Mouse (Mus musculus) heart, adult 2 months (tissue): ENCODE results near the gene Snrpa.

Source experiments
- CTCF ChIP-seq: fragments of 200-600 bp; IDR thresholded peaks from 2 replicates; pipeline ENCODE4 v1.8.1; 2022; ENCODE audit warnings: antibody characterized with exemption, mild to moderate bottlenecking, moderate library complexity
- EP300 ChIP-seq: fragments of 200-500 bp; IDR thresholded peaks from 2 replicates; pipeline ENCODE4 v1.6.1; 2011; ENCODE audit warnings: low read depth, low read length, control low read depth; ENCODE audit not compliant: insufficient read depth
- POLR2A ChIP-seq: fragments of 200-500 bp; IDR thresholded peaks from 2 replicates; pipeline ENCODE4 v1.6.1; 2011; ENCODE audit warnings: mild to moderate bottlenecking, low read depth, low read length, control low read depth; ENCODE audit not compliant: insufficient read depth

DNA sequence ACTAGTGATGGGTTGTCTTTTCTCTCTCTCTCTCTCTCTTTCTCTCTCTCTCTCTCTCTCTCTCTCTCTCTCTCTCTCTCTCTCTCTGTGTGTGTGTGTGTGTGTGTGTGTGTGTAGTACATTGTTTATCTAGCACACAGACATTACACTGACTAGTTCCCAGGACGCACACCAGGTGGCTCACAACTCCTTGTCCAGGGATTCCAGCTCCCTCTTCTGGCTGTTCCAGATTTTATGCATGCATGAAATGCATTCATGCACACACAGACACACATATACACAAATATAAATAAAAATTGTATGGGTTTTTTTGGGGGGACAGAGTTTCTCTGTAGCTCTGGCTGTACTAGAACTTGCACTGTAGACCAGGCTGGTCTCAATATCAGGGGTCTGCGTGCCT lies 41.5 kb upstream of the Snrpa start:
- TF ChIP-seq POLR2A, result no peak
- 0 out of 2 replicates have a peak, but pooled peaks have one; percentile 12 for TF ChIP-seq CTCF
- no peak for TF ChIP-seq EP300
